Mouse (Mus musculus) common myeloid progenitor, adult 5-6 weeks (primary cell): ENCODE results near the gene Gpat2. TPM values are rescaled to one million over a fixed set of nuclear protein-coding genes. Genes with fewer than 3 reads are reported as not detected.

Experiments
- total RNA-seq: library from RNA; stranded (forward); fragments of 200-1000, 187-1606 nt; gene quantifications from 2 replicates; pipeline ENCODE4 v1.2.3, GENCODE M21; 2017

The Gpat2 gene
- total RNA-seq, 1 experiment from 2014 or later, result not detected

Other genes starting within 250 kb of the Gpat2 start
- gene 1810024B03Rik, start 216.9 kb upstream of the Gpat2 start, total RNA-seq, result 4.4 and 6.5 TPM in 2 replicates
- 180 and 226 TPM in 2 replicates for gene Snrnp200, start 216.8 kb upstream of the Gpat2 start, total RNA-seq
- gene Ciao1, start 177.4 kb upstream of the Gpat2 start, total RNA-seq, result 21.1 and 36.1 TPM in 2 replicates
- 22.2 and 25.9 TPM in 2 replicates for gene Tmem127, start 177.3 kb upstream of the Gpat2 start, total RNA-seq
- 166 and 172 TPM in 2 replicates for gene Stard7, start 155.0 kb upstream of the Gpat2 start, total RNA-seq
- 144 and 157 TPM in 2 replicates for gene Dusp2, start 89.0 kb upstream of the Gpat2 start, total RNA-seq
- gene Astl, start 86.6 kb upstream of the Gpat2 start, total RNA-seq, result not detected in 2 replicates
- 0.14 TPM in 1 of 2 replicates, not detected in the other for gene Adra2b, start 62.0 kb upstream of the Gpat2 start, total RNA-seq
- 5.6 and 12.8 TPM in 2 replicates for gene Fahd2a, start 19.4 kb downstream of the Gpat2 start, total RNA-seq
- gene Kcnip3, start 96.9 kb downstream of the Gpat2 start, total RNA-seq, result 2.5 and 4.0 TPM in 2 replicates
- not detected in 2 replicates for gene Prom2, start 116.3 kb downstream of the Gpat2 start, total RNA-seq
- gene Zfp661, start 161.9 kb downstream of the Gpat2 start, total RNA-seq, result 1.7 and 2.7 TPM in 2 replicates
- gene Mrps5, start 162.0 kb downstream of the Gpat2 start, total RNA-seq, result 80.0 and 148 TPM in 2 replicates
- not detected in 2 replicates for gene Mal, start 231.5 kb downstream of the Gpat2 start, total RNA-seq